Mouse (Mus musculus) thymus, postnatal 0 days (tissue): Measurements from ENCODE around the gene Usp10. TPM values are rescaled to one million over a fixed set of nuclear protein-coding genes. Genes with fewer than 3 reads are reported as not detected.

Source experiments
- DNase-seq: peaks from one replicate; pipeline ENCODE4 v3.0.0-alpha.2; 2015; ENCODE audit warnings: low spot score
- polyA plus RNA-seq: library from polyadenylated mRNA; unstranded; fragments of >200 nt; fragmentation: Nextera tagmentation; extraction: Ambion mirVana; gene quantifications from 2 replicates; pipeline ENCODE4 v1.2.1, GENCODE M21; 2015

Gene Usp10
- 76.1 and 77.7 TPM in 2 replicates for polyA plus RNA-seq

- DNase-seq: peak; percentile 9
Observed at GRCm38 (mm10) chr8:119909944-119910546, at the start of gene Usp10. Gene Usp10, plus strand, starts transcription at chr8:119910360.

GRCm38 (mm10) chr8:119861706-119862389, 48.3 kb upstream of the Usp10 start, which contains the start of gene Klhl36:
Gene Klhl36, plus strand, starts transcription at chr8:119862266.
- DNase-seq: peak; percentile 94

- DNase-seq: no peak
Observed at GRCm38 (mm10) chr8:119862390-119862734, 47.8 kb upstream of the Usp10 start.

GRCm38 (mm10) chr8:119862749-119863148, 47.4 kb upstream of the Usp10 start:
- no peak for DNase-seq

GRCm38 (mm10) chr8:119869616-119870015, 40.5 kb upstream of the Usp10 start:
- DNase-seq: no peak

- DNase-seq: no peak
Observed at GRCm38 (mm10) chr8:119873181-119873580, 37.0 kb upstream of the Usp10 start.

- DNase-seq: no peak
Observed at GRCm38 (mm10) chr8:119881301-119881700, 28.9 kb upstream of the Usp10 start.

- DNase-seq: no peak
Observed at GRCm38 (mm10) chr8:119881917-119882316, 28.2 kb upstream of the Usp10 start.

- no peak for DNase-seq
Observed at GRCm38 (mm10) chr8:119883281-119883680, 26.9 kb upstream of the Usp10 start.

GRCm38 (mm10) chr8:119885612-119886011, 24.5 kb upstream of the Usp10 start:
- no peak for DNase-seq

- DNase-seq: peak; percentile 20
Observed at GRCm38 (mm10) chr8:119887130-119887529, 23.0 kb upstream of the Usp10 start.

- no peak for DNase-seq
Observed at GRCm38 (mm10) chr8:119888012-119888411, 22.1 kb upstream of the Usp10 start.

GRCm38 (mm10) chr8:119897069-119897468, 13.1 kb upstream of the Usp10 start:
- DNase-seq: no peak

- peak; percentile 43 for DNase-seq
Observed at GRCm38 (mm10) chr8:119897933-119898332, 12.2 kb upstream of the Usp10 start.

- no peak for DNase-seq
Observed at GRCm38 (mm10) chr8:119901349-119901748, 8.8 kb upstream of the Usp10 start.

- no peak for DNase-seq
Observed at GRCm38 (mm10) chr8:119901952-119902351, 8.2 kb upstream of the Usp10 start.

- no peak for DNase-seq
Observed at GRCm38 (mm10) chr8:119904323-119904911, 5.7 kb upstream of the Usp10 start.

GRCm38 (mm10) chr8:119910547-119911257, 542 bp downstream of the Usp10 start, which contains the start of gene Gm20388:
Gene Gm20388, plus strand, starts transcription at chr8:119910841.
- peak; percentile 94 for DNase-seq

- no peak for DNase-seq
Observed at GRCm38 (mm10) chr8:119911258-119911962, 1.2 kb downstream of the Usp10 start.

- no peak for DNase-seq
Observed at GRCm38 (mm10) chr8:119912643-119913042, 2.5 kb downstream of the Usp10 start.

GRCm38 (mm10) chr8:119913181-119913580, 3.0 kb downstream of the Usp10 start:
- no peak for DNase-seq
